ENCODE assay signal across 7 mouse cellular contexts in the genomic region with DNA sequence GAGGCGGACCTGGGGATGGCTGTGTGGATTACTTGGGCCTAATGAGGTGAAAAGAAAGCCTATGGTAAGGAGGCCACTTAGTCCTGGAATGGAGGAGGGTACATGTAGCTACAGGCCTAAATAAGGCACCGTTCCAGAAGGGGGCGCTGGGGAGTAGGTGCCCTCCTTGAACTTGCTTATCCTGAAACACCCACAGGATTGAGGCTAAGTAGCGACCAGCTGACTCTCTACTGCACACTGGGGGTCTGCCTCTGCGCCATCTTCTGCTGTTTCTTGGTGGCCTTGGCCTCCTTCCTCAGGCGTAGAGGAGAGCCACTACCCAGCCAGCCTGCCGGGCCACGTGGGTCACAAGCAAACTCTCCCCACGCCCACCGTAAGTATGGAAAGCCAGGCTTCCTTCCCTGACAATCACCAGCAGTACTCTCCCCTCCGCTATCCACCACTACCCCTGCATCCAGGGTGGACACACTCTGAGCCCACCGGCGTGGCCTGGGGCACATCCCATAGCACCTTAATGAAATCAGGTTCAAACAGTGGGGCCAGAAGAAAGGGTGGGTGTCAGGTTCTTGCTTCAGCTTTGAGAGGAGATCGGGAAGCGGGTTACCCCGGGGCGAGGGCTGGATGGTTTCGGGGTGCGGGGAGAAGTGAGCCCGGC. TPM values are rescaled to one million over a fixed set of nuclear protein-coding genes. Genes with fewer than 3 reads are reported as not detected.
A peak's percentile ranks its signal among the peaks of the same experiment; 100 is the strongest.
DNase-seq lines count a peak whose midpoint lies in the region; ATAC-seq and TF ChIP-seq lines count a peak whose summit lies in the region.

No protein-coding gene starts in this region.

- peak; percentile 32 for ATAC-seq in hindbrain, embryonic 16.5 days
- ATAC-seq in liver, postnatal 0 days = peak; percentile 40; the same call in 1 of the 2 replicates

- H3K9me3 ChIP-seq in E14TG2a.4 (ENCODE audit: low read length) = no peaks in the 10 kb centered on the region
- H3K9me3 ChIP-seq in hindbrain, embryonic 16.5 days (ENCODE audit: control insufficient read depth, low read length) = no peaks in the 10 kb centered on the region
- H3K9me3 ChIP-seq in liver, postnatal 0 days (ENCODE audit: low read length) = no peaks in the 10 kb centered on the region

- peaks cover 30% of the 10 kb centered on the region for H3K4me1 ChIP-seq in E14TG2a.4 (replicated peaks; ENCODE audit: low read depth, low read length)
- peaks cover 4% of the 10 kb centered on the region; the same call in 1 of the 2 replicates for H3K4me1 ChIP-seq in hindbrain, embryonic 16.5 days (ENCODE audit: control insufficient read depth, insufficient read depth, low read depth, low read length)
- peaks cover 6% of the 10 kb centered on the region for H3K4me1 ChIP-seq in liver, postnatal 0 days (ENCODE audit: insufficient read depth)

- peak; percentile 46 for DNase-seq in A20 (ENCODE audit: low read depth, low spot score)
- peak; percentile 67 for DNase-seq in embryo, embryonic 9.5 days (ENCODE audit: extremely low spot score)
- DNase-seq in liver, postnatal 0 days = peak; percentile 76
- DNase-seq in retina, embryonic 14.5 days (ENCODE audit: low spot score) = peak; percentile 74
- no peak for DNase-seq in right cerebral cortex, adult 2 months (ENCODE audit: low spot score in 2 of 2)

- H3K27ac ChIP-seq in hindbrain, embryonic 16.5 days (ENCODE audit: low read depth, low read length) = no peak overlapping the region
- no peak overlapping the region for H3K27ac ChIP-seq in liver, postnatal 0 days (ENCODE audit: low read depth)

- peaks cover 30% of the 10 kb centered on the region for H3K27me3 ChIP-seq in E14TG2a.4 (ENCODE audit: insufficient read depth, low read length)
- no peaks in the 10 kb centered on the region for H3K27me3 ChIP-seq in hindbrain, embryonic 16.5 days (replicated peaks; ENCODE audit: control insufficient read depth, insufficient read depth, low read length)
- peaks cover 6% of the 10 kb centered on the region; the same call in 1 of the 2 replicates for H3K27me3 ChIP-seq in liver, postnatal 0 days (ENCODE audit: insufficient read depth, low read length)

- peaks cover 5% of the 10 kb centered on the region; the same call in 1 of the 2 replicates for H3K36me3 ChIP-seq in E14TG2a.4 (ENCODE audit: insufficient read depth, low read length)
- H3K36me3 ChIP-seq in hindbrain, embryonic 16.5 days (ENCODE audit: control insufficient read depth, insufficient read depth, low read length) = peaks cover 5% of the 10 kb centered on the region; the same call in 1 of the 2 replicates
- no peaks in the 10 kb centered on the region for H3K36me3 ChIP-seq in liver, postnatal 0 days (replicated peaks; ENCODE audit: insufficient read depth, low read length)

- peak; percentile 91 for TF ChIP-seq CTCF in E14TG2a.4 (conservative IDR thresholded peaks at IDR 0.05; ENCODE audit: low read length)
- TF ChIP-seq CTCF in liver, postnatal 0 days (IDR thresholded peaks at IDR 0.05; ENCODE audit: low read depth) = peak; percentile 69

- H3K4me2 ChIP-seq in hindbrain, embryonic 16.5 days (ENCODE audit: low read length) = peak overlapping the region; percentile 84
- H3K4me2 ChIP-seq in liver, postnatal 0 days (ENCODE audit: low read depth, low read length) = peak overlapping the region; percentile 56

- H3K4me3 ChIP-seq in E14TG2a.4 (replicated peaks; ENCODE audit: low read length) = peak overlapping the region; percentile 75
- peak overlapping the region; percentile 45 for H3K4me3 ChIP-seq in hindbrain, embryonic 16.5 days (ENCODE audit: low read length)
- peak overlapping the region; percentile 0; the same call in 1 of the 2 replicates for H3K4me3 ChIP-seq in liver, postnatal 0 days (ENCODE audit: low read depth, low read length)

- H3K9ac ChIP-seq in hindbrain, embryonic 16.5 days (ENCODE audit: low read depth, low read length) = peak overlapping the region; percentile 67
- peak overlapping the region; percentile 1; the same call in 1 of the 2 replicates for H3K9ac ChIP-seq in liver, postnatal 0 days (replicated peaks)

- WGBS in hindbrain, embryonic 16.5 days = 12% methylated on average over 20 of the region's 20 CpGs
- WGBS in liver, postnatal 0 days (ENCODE audit: insufficient replicate concordance) = 30% methylated on average over 20 of the region's 20 CpGs

- no peak for TF ChIP-seq EP300 in liver, postnatal 0 days (IDR thresholded peaks at IDR 0.05; ENCODE audit: low read depth)

RNA-seq across cellular contexts. Expression of gene Tnfrsf13b, which starts 20.2 kb away (rescaled TPM):
- 1.4 and 2.0 TPM in 2 replicates for polyA plus RNA-seq in hindbrain, embryonic 16.5 days (2015; fragmentation: Nextera tagmentation; extraction: Ambion mirVana)
- 8.1 and 9.4 TPM in 2 replicates for polyA plus RNA-seq in liver, postnatal 0 days (2015; fragmentation: Nextera tagmentation; extraction: Ambion mirVana)

RNA-seq across cellular contexts. Expression of gene Usp22, which starts 28.1 kb away (rescaled TPM):
- polyA plus RNA-seq in hindbrain, embryonic 16.5 days (2015; fragmentation: Nextera tagmentation; extraction: Ambion mirVana) = 341 and 401 TPM in 2 replicates
- polyA plus RNA-seq in liver, postnatal 0 days (2015; fragmentation: Nextera tagmentation; extraction: Ambion mirVana) = 8.7 and 10.0 TPM in 2 replicates

Comparison
In these comparisons a context has a peak if more than half of its experiments do, and no peak if none do; other contexts are left out.
1. DNase-seq: peak in A20 (single experiment), embryo, embryonic 9.5 days (single experiment), liver, postnatal 0 days (single experiment) and retina, embryonic 14.5 days (single experiment); none in right cerebral cortex, adult 2 months (0 of 2).
2. H3K4me3 ChIP-seq: peak in every context shown above with its lines; median percentile 75 in E14TG2a.4; 45 in hindbrain, embryonic 16.5 days; 0 in liver, postnatal 0 days.
3. RNA of gene Usp22, which starts 28.1 kb away (polyA plus RNA-seq): 341 to 401 TPM in hindbrain, embryonic 16.5 days; 8.7 to 10.0 TPM in liver, postnatal 0 days; every median in the first group is over 10 times any median in the second.